Mouse (Mus musculus): ENCODE data around the gene Trim39.

DNA sequence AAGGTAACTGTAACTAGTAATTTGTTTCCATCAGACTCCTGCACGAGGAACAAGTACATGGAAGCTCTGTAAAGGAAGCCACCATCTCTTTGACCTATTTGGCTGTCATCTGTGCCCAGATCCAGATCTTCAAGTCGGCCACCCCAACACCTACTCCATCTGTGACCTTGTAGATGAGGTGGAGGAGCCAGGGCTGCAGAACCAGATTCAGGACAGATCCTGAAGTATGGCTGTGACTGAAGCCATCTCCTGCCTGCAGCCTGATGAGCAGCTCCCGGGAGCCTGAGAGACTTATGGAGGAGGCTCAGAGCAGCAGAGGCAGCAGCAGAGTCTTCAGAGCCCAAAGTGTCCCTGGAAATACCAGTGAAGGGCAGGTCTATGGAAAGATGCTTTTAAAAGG, 47.6 kb downstream of the Trim39 start:
- TF ChIP-seq CTCF (IDR thresholded peaks at IDR 0.05; ENCODE audit: low read depth) (no peak), EP300 (optimal IDR thresholded peaks at IDR 0.05) (no peak)

All from stomach, postnatal 0 days (tissue).